Mouse (Mus musculus): Measurements from ENCODE around the gene Siglecf. TPM values are rescaled to one million over a fixed set of nuclear protein-coding genes. Genes with fewer than 3 reads are reported as not detected.
A peak's percentile ranks its signal among the peaks of the same experiment; 100 is the strongest.

The Siglecf gene
- total RNA-seq (2014; rRNA removed), result not detected in 2 replicates
- polyA plus RNA-seq (2015; fragmentation: Nextera tagmentation; extraction: Ambion mirVana), result 0.26 and 0.30 TPM in 2 replicates

- WGBS, result 76% methylated on average over 3 of the region's 3 CpGs
- Histone ChIP-seq H3K4me3 (ENCODE audit: low read length) (no peak within 1 kb of the TSS), H3K4me1 (ENCODE audit: insufficient read depth, low read length) (no peaks in the 10 kb centered on the region), H3K27me3 (ENCODE audit: insufficient read depth, low read length) (no peaks in the 10 kb centered on the region), H3K4me2 (ENCODE audit: low read depth, low read length) (no peak within 1 kb of the TSS), H3K9me3 (ENCODE audit: low read length) (no peaks in the 10 kb centered on the region), H3K36me3 (ENCODE audit: insufficient read depth, low read length) (no peaks in the 10 kb centered on the region), H3K9ac (replicated peaks; ENCODE audit: low read length) (no peak within 1 kb of the TSS), H3K27ac (no peak within 1 kb of the TSS)
- no peak for DNase-seq (ENCODE audit: low spot score)
- no peak for ATAC-seq
- TF ChIP-seq CTCF (IDR thresholded peaks at IDR 0.05; ENCODE audit: low read depth), result no peak
These were observed at the start of gene Siglecf for GRCm38 (mm10) chr7:43351154-43351553. Gene Siglecf, plus strand, starts transcription at chr7:43351341.

DNA sequence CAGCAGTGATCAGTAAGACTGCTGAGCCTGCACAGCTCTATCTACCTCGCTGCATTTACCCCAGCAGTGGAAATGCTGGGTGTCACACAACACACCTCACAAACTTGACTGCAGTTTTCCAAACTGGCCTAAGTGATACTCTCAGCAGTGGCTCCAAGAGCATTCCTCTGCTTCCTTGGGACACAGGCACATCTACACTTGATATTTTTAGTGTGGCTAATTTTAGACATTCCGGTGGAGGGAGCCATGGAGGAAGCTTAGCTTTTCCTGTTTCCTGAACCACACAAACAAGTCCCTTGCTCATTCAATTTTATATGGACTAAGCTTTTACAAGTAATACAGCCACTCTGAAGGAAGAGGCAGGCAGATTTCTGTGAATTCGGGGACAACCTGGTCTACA lies 45.9 kb upstream of the Siglecf start:
- no peak for TF ChIP-seq CTCF (IDR thresholded peaks at IDR 0.05; ENCODE audit: low read depth)
- no peak overlapping the region for H3K27ac ChIP-seq
- H3K4me2 ChIP-seq (ENCODE audit: low read depth, low read length), result no peak overlapping the region
- no peaks in the 10 kb centered on the region for H3K9me3 ChIP-seq (ENCODE audit: low read length)
- no peak overlapping the region for H3K4me3 ChIP-seq (ENCODE audit: low read length)
- H3K9ac ChIP-seq (replicated peaks; ENCODE audit: low read length), result no peak overlapping the region
- no peaks in the 10 kb centered on the region for H3K27me3 ChIP-seq (ENCODE audit: insufficient read depth, low read length)
- 85% methylated on average over 3 of the region's 3 CpGs for WGBS
- ATAC-seq (no peak), DNase-seq (ENCODE audit: low spot score) (no peak)
- peaks cover 25% of the 10 kb centered on the region for H3K36me3 ChIP-seq (ENCODE audit: insufficient read depth, low read length)
- no peaks in the 10 kb centered on the region for H3K4me1 ChIP-seq (ENCODE audit: insufficient read depth, low read length)

- DNase-seq (ENCODE audit: low spot score) (no peak), ATAC-seq (no peak)
- H3K4me3 ChIP-seq (ENCODE audit: low read length), result no peak overlapping the region
- no peak overlapping the region for H3K9ac ChIP-seq (replicated peaks; ENCODE audit: low read length)
- peaks cover 12% of the 10 kb centered on the region; the same call in 1 of the 2 replicates for H3K36me3 ChIP-seq (ENCODE audit: insufficient read depth, low read length)
- no peak for TF ChIP-seq CTCF (IDR thresholded peaks at IDR 0.05; ENCODE audit: low read depth)
- H3K4me2 ChIP-seq (ENCODE audit: low read depth, low read length), result no peak overlapping the region
- H3K27me3 ChIP-seq (ENCODE audit: insufficient read depth, low read length), result no peaks in the 10 kb centered on the region
- no peaks in the 10 kb centered on the region for H3K4me1 ChIP-seq (ENCODE audit: insufficient read depth, low read length)
- H3K9me3 ChIP-seq (ENCODE audit: low read length), result no peaks in the 10 kb centered on the region
- H3K27ac ChIP-seq, result no peak overlapping the region
- 92% methylated on average over 2 of the region's 2 CpGs for WGBS
These were observed 42.1 kb upstream of the Siglecf start for GRCm38 (mm10) chr7:43309069-43309468.

GRCm38 (mm10) chr7:43311632-43312031 lies 39.5 kb upstream of the Siglecf start:
- ATAC-seq, result no peak
- DNase-seq (ENCODE audit: low spot score), result no peak
- Histone ChIP-seq H3K4me2 (ENCODE audit: low read depth, low read length) (peak overlapping the region; percentile 80), H3K9ac (replicated peaks; ENCODE audit: low read length) (no peak overlapping the region), H3K4me3 (ENCODE audit: low read length) (no peak overlapping the region), H3K9me3 (ENCODE audit: low read length) (no peaks in the 10 kb centered on the region), H3K27me3 (ENCODE audit: insufficient read depth, low read length) (no peaks in the 10 kb centered on the region), H3K4me1 (ENCODE audit: insufficient read depth, low read length) (no peaks in the 10 kb centered on the region), H3K36me3 (ENCODE audit: insufficient read depth, low read length) (peaks cover 8% of the 10 kb centered on the region; the same call in 1 of the 2 replicates), H3K27ac (no peak overlapping the region)
- no peak for TF ChIP-seq CTCF (IDR thresholded peaks at IDR 0.05; ENCODE audit: low read depth)
- WGBS, result 79% methylated on average over 6 of the region's 6 CpGs

GRCm38 (mm10) chr7:43312386-43313012 lies 38.6 kb upstream of the Siglecf start:
- peak overlapping the region; percentile 80 for H3K9ac ChIP-seq (replicated peaks; ENCODE audit: low read length)
- TF ChIP-seq CTCF (IDR thresholded peaks at IDR 0.05; ENCODE audit: low read depth), result peak; percentile 44
- peak overlapping the region; percentile 83 for H3K4me3 ChIP-seq (ENCODE audit: low read length)
- H3K4me1 ChIP-seq (ENCODE audit: insufficient read depth, low read length), result no peaks in the 10 kb centered on the region
- WGBS, result 2% methylated on average over 32 of the region's 32 CpGs
- no peaks in the 10 kb centered on the region for H3K27me3 ChIP-seq (ENCODE audit: insufficient read depth, low read length)
- H3K27ac ChIP-seq, result peak overlapping the region; percentile 89
- DNase-seq (ENCODE audit: low spot score), result peak; percentile 36
- peaks cover 5% of the 10 kb centered on the region; the same call in 1 of the 2 replicates for H3K36me3 ChIP-seq (ENCODE audit: insufficient read depth, low read length)
- ATAC-seq, result peak; percentile 74; the same call in 1 of the 2 replicates
- no peaks in the 10 kb centered on the region for H3K9me3 ChIP-seq (ENCODE audit: low read length)
- H3K4me2 ChIP-seq (ENCODE audit: low read depth, low read length), result peak overlapping the region; percentile 80

DNA sequence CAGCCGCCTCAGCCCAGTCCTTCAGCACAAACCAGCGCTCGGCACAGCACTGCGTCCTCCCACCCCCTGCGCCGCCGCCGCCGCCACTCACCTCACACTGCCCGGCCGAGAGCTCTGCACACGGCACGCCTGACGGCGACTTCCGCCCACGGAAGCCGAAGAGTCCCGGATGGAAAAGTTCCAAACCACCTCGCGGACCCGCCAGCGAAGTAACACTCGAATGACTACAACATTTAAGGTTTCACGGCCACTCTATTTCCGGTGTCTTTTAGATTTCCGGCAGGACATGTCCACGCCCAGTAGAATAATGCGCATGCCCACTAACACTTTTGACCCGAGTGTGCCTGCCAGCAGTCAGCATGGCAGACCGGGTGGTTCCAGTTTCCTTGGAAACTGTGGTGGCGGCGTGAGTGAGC lies 38.1 kb upstream of the Siglecf start, which contains the start of gene Zfp715:
TSS of gene Zfp715 (minus strand) at position 282 of the 416 bp plus-strand sequence.
- 0% methylated on average over 33 of the region's 33 CpGs for WGBS

DNA sequence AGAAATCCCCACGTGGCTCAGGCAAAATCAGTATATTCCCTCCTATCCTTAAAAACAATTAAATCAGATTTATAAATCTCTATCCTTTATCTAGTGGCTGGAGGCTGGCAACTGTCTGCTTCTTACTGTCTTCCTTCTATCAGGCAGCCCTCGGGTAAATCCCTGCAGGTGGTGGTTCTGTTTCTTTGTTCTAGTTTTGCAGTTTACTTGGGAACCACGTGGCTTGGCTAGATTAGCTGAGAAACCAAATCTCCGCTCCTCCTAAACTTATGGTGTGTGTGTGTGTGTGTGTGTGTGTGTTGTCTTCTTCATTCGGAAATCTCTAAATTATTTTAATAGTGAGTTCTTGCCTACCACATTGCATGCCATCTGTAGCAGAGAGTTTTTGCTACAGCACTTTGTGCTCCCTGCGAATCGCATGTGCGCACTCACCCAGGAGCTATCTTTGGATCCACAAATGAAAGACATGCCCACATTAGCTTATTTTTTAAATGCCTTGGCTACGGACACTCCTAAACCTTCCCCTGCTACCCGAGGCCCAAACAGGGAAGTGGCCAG lies 24.8 kb upstream of the Siglecf start:
- H3K4me3 ChIP-seq (ENCODE audit: low read length), result no peak overlapping the region
- H3K9me3 ChIP-seq (ENCODE audit: low read length), result no peaks in the 10 kb centered on the region
- ATAC-seq, result no peak
- TF ChIP-seq CTCF (IDR thresholded peaks at IDR 0.05; ENCODE audit: low read depth), result no peak
- 51% methylated on average over 10 of the region's 10 CpGs for WGBS
- H3K9ac ChIP-seq (replicated peaks; ENCODE audit: low read length), result no peak overlapping the region
- H3K4me2 ChIP-seq (ENCODE audit: low read depth, low read length), result no peak overlapping the region
- H3K27me3 ChIP-seq (ENCODE audit: insufficient read depth, low read length), result no peaks in the 10 kb centered on the region
- no peaks in the 10 kb centered on the region for H3K36me3 ChIP-seq (ENCODE audit: insufficient read depth, low read length)
- no peaks in the 10 kb centered on the region for H3K4me1 ChIP-seq (ENCODE audit: insufficient read depth, low read length)
- DNase-seq (ENCODE audit: low spot score), result no peak
- no peak overlapping the region for H3K27ac ChIP-seq

More for the DNA sequence above, 38.1 kb upstream of the Siglecf start, which contains the start of gene Zfp715:
- no peak for TF ChIP-seq CTCF (IDR thresholded peaks at IDR 0.05; ENCODE audit: low read depth)
- H3K4me1 ChIP-seq (ENCODE audit: insufficient read depth, low read length), result no peaks in the 10 kb centered on the region
- H3K4me3 ChIP-seq (ENCODE audit: low read length), result peak within 1 kb of the TSS; percentile 83
- H3K36me3 ChIP-seq (ENCODE audit: insufficient read depth, low read length), result no peaks in the 10 kb centered on the region; the same call in 1 of the 2 replicates
- ATAC-seq, result peak; percentile 98
- H3K4me2 ChIP-seq (ENCODE audit: low read depth, low read length), result peak within 1 kb of the TSS; percentile 80
- H3K9me3 ChIP-seq (ENCODE audit: low read length), result no peaks in the 10 kb centered on the region
- peak within 1 kb of the TSS; percentile 80 for H3K9ac ChIP-seq (replicated peaks; ENCODE audit: low read length)
- peak within 1 kb of the TSS; percentile 89 for H3K27ac ChIP-seq
- peak; percentile 98 for DNase-seq (ENCODE audit: low spot score)
- no peaks in the 10 kb centered on the region for H3K27me3 ChIP-seq (ENCODE audit: insufficient read depth, low read length)
